Mouse (Mus musculus) embryo, embryonic 9.5 days (tissue): Measurements from ENCODE around the gene Tesk1.
"Not testable (repeated sequence)": the region's sequence is repeated elsewhere in the genome, so short reads cannot be mapped to it uniquely, and the experiment has no call there.

Experiments
- DNase-seq: peaks from one replicate; pipeline ENCODE4 v3.0.0-alpha.2; 2017; ENCODE audit errors: extremely low spot score

The Tesk1 gene

DNA sequence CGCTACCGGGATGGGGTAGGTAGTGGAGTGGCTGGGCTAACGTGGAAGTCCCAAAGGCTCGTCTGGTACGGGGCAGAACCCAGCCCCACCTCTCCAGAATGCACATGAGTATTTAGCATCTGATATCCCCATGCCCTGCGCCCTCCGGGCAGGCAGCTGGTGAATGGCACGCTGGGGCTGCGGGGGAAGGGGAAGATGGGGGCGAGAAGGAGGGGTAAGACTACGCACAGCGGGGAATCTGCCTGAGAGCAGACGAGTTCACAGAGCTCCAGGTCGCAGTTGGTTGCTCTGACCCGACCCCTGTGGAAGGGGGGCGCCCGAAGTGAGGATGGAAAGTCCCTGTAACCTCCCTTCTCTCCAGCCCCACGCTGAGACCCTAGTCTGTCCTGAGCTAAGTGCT, 11.7 kb downstream of the Tesk1 start:
- DNase-seq: peak; percentile 28

- DNase-seq: no peak
These were observed 12.5 kb downstream of the Tesk1 start, which contains the start of gene Cd72 for GRCm38 (mm10) chr4:43454041-43454836. Gene Cd72 (minus strand): TSS chr4:43454628.

DNA sequence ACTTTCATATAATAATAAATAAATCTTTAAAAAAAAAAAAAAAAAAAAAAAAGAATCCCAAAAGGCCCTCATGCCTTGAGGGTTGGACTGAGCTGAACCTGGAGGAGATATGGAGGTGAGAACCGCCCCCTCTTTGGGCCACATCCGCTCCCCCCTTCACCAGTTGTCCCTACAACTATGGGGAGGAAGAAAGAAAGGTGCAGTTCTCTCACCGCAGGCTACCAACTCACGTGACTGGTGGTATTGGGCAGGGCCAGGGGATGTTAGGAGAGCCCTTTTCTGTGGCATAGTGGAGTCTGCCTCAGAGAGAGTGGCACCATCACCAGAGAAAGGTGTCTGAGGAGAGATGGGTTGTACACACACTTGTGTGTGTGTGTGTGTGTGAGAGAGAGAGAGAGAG, 14.7 kb downstream of the Tesk1 start:
- no peak for DNase-seq

DNA sequence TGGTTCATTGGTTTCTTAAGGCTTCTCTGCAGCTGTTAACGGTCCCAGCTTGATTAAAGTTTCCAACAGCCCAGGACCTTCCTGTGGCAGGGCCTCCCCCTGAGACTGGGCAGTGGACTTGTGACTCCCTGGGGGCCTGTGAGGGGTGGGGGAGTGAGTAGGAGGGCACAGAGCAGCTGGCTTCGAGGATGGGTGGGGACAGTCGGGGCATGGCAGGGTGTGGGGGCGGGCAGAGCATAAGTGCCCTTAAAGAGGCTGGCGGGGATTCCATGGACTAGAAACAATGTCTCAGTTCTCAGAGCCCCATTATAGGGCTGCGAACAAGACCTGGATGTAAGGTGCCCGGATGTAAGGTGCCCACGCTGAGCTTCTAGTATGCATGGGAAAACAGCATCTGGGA, 15.4 kb downstream of the Tesk1 start:
- DNase-seq: no peak

DNA sequence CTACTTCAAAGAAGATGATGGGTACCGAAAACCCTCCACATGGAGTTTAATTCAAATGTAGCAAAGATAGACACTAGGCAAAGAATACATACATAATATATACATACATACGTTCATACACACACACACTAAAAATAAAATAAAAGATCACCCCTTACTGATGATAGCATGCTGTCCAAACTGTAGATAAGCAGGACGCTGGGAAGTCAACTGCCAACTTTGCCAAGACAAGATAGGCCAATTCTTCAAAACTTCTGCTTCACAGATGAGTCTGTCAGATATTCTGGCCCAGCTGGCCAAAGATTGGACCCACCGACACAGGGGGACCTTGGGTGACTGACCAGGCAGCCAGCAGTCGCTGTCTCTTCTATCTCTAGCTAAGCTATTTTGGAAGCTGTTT, 21.4 kb downstream of the Tesk1 start:
- DNase-seq: no peak

- no peak for DNase-seq
These were observed 24.2 kb downstream of the Tesk1 start for GRCm38 (mm10) chr4:43465935-43466334.

GRCm38 (mm10) chr4:43466872-43467271, 25.1 kb downstream of the Tesk1 start:
- no peak for DNase-seq

DNA sequence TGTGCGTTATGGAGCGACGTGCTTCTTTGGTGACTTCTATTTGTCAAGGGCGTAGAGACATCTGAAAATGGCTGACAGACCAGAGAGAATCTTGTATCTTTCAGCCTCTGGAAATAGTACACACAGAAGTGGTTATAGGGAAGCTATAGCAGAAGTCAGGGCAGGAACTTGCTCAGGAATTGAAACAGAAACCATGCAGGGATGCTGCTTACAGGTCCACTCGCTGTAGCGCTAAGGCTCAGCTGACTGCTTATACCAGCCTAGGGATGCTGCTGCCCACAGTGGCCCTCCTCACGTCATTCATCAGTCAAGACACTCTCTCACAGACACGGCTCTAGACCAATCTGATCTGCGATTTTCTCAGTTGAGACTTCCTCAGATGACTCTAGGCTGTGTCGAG, 28.6 kb downstream of the Tesk1 start:
- DNase-seq: no peak

- no peak for DNase-seq
These were observed 31.9 kb downstream of the Tesk1 start for GRCm38 (mm10) chr4:43473636-43474035.

DNA sequence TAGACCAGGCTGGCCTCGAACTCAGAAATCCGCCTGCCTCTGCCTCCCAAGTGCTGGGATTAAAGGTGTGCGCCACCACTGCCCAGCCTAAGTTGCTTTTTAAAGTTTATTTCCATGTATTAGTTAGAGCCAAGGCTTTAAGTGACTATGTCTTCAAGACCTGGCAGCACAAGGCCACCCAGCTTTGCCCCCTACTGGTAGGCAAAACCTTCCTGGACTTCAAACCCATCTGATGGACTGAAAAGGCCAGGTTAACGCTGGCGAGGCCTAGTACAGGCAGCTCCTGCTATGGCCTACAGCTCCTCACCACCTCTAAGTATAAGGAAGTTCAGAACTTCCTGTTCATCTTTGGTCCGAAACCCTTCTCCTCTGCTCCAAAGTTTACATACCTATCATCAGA, 34.9 kb downstream of the Tesk1 start:
- DNase-seq: no peak

DNA sequence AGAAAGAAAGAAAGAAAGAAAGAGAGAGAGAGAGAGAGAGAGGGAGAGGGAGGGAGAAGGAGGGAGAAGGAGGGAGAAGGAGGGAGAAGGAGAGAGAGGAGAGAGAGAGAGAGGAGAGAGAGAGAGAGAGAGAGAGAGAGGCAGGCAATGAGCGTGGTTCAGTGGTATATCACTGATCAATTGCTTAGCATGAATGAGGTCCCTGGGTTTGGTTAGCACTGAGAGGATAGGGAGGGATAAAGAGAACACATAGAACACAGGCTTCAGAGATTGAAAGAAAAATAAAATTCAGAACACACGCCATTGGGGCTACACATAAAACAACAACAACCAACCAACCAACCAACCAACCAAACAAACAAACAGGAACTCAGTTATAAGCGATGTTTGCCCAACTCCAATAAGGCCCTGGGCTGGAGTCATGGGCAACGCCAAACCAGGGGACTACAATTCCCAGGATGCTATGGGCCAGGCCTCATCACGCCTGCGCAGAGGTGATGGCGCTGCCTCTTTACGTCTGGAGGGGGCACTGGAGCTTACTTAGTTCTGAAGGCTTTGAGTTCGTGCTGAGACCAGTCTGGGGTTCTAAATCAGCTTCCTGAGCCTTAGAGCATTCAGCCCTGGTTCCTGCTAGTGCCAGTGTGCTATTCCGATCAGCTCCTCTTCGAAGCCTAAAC, 36.3 kb downstream of the Tesk1 start:
- peak; percentile 81 for DNase-seq

- DNase-seq: no peak
These were observed 36.8 kb downstream of the Tesk1 start for GRCm38 (mm10) chr4:43478534-43478858.

DNA sequence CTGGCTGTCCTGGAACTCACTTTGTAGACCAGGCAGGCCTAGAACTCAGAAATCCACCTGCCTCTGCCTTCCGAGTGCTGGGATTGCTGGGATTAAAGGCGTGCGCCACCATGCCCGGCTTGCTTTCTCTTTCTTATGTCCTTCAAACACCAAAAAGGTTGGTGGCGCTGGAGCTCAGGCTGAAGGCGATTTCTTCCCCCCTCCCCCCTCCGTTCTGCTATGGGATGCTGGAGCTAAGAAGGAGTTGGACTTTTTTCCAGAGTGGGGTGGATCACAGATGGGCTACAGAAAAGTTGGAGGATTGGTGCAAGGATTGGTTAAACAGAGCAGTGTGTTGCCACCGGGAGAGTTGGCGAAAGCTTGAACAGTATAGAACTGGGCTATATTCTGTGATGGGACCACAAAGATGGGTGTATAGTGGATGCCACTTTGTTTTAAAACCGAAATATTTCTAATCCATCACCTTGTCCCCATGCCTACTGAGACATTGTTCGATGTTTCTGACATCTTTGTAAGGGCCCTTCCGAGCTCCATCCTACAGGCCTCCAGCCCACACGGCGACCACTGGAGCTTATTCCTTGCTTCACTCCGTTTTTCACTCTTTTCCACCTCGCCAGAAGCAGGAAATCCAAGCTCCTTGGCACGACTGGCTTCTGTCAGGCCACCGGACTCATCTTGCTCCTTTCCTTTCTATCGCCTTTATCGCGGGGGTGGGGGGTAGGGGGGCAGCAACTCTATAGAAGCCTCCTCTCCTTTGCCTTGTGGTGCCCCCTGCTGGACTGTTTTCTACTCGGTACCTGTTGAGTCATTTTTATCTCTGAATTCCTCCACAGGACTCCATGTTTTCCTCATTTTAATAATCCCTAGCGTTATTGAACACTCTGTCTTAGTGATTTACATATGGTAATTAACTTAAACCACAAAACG, 37.4 kb downstream of the Tesk1 start:
- peak; percentile 69 for DNase-seq

GRCm38 (mm10) chr4:43480985-43481384, 39.2 kb downstream of the Tesk1 start:
- no peak for DNase-seq

- DNase-seq: no peak
These were observed 40.2 kb downstream of the Tesk1 start for GRCm38 (mm10) chr4:43481894-43482456.

DNA sequence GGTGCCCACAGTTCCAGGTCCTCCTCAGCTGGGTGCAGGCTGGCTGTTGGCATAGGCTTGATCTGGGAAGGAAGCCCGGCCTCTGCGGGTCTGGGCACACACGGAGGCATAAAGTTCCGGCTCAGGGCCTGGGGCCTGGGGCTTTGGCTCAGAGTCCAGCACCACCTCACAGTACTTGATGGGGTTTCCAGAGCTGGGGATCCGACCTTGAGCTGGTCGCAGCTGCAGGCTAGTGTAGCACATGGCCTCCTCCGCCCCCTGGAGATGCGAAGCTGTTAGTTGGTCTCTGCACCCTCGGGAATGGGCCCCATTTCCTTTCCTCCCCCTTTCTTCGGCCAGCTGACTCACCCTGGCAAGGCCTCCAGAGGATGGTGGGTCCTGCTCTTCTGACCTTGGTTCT, 40.9 kb downstream of the Tesk1 start:
- no peak for DNase-seq

DNA sequence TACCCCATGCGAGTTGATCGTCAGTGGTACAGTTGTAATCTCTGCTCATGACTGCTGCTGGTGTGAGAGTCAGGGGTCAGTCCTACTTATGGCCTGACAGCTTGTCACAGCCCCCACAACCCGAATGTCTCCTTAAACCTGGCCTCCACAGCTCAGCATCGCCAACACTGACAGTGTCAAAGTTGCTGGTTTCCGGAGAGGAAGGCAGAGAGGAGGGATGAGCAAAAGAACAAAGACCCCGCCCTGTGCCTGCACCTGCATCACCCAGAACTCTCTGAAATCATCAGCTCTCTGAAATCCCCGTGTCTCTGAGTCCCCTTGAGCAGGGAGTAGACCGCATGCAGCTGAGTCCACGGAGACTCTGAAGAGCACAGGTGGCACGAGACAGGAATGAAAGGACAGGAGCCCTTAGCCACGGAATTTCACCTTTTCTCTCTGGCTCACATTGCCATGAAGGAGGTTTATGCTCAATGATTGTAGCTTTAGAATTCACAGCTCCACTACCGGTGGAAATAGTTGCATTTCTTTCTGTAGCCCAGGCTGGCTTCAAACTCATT, 41.9 kb downstream of the Tesk1 start, which contains the start of gene Sit1:
Sit1 (minus strand) TSS at position 200 of the 557 bp plus-strand sequence.
- DNase-seq: no peak

GRCm38 (mm10) chr4:43485666-43486065, 43.9 kb downstream of the Tesk1 start:
- DNase-seq: not testable (repeated sequence)

- no peak for DNase-seq
These were observed 47.9 kb downstream of the Tesk1 start for GRCm38 (mm10) chr4:43489611-43490010.

DNA sequence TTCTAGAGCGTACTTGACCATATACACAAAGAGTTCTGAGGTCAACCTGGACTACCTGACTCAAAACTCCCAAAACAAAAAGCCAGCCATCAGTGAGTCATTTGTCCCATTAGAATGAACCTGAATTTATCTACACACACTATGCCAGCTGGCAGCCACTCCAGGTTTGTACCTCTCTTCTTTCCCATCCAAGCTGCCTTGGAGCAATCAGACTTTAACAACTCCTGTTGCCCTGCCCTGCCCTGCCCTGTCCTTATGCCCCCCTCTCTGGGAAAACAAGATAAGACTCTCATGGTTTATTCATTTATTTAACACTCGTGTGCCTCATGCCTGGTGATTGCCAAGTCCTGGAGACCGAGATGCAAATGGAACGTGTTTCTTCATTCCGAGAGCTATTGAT, 49.1 kb downstream of the Tesk1 start:
- no peak for DNase-seq

DNA sequence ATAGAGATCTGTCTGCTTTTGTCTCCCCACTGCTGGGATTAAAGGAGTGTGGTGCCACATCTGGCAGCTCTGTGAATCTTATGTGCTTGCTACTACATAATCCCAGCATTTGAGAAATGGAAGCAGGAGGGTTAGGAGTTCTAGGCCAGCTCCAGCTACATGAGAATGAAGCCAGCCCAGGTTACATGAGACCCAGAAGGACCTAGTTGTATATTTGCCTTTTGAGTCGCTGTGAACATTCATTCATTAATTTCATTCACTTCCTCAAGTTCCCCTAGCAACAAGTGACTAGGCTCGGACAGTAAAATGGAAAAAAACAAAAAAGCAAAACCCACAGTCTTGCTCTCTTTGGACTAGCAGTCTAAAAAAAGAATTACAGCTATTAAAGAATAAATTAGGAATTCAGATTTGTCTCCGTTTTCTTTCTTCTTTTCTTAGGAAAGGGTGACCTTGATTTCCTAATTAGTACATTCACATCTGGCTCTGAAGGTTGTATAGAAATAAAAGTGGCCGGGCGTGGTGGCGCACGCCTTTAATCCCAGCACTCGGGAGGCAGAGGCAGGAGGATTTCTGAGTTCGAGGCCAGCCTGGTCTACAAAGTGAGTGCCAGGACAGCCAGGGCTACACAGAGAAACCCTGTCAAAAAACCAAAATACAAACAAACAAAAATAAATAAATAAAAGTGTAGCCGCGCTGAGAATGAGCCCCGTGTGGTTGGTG, 50.5 kb downstream of the Tesk1 start:
- peak; percentile 21 for DNase-seq
